Mouse (Mus musculus): ENCODE measurements at regions not wholly inside any gene's neighbourhood (a gene's known extent, or its start where the extent isn't known, plus 50 kb on each side); places are given as distances from the start of the nearest gene placed in this dataset.

DNA sequence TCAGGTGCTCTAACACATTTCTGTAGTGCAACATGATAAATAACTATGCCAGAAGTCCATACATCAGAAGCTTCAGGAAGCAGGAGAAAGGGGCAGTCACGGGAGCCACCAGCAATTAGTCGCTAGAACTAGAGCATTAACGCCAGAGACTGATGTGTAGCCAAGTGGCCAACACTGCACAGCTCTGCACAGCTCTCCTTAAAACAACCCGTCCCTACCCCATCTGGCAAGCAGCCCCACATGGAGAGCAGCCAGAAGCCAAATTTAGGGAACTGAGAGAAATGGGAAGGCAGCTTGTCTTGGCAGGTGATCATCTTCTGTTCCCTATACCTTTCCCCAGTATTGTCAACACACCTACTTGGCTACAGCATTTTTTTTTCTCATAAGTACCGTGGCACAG lies 172.3 kb upstream of the Bdnf start:
- no peak overlapping the region for H3K4me3 ChIP-seq (replicated peaks; ENCODE audit: low read length)
- DNase-seq (ENCODE audit: low spot score) = peak; percentile 31
- WGBS = 63% methylated on average over 5 of the region's 5 CpGs
- H3K9ac ChIP-seq = no peak overlapping the region
- no peaks in the 10 kb centered on the region for H3K36me3 ChIP-seq (replicated peaks; ENCODE audit: control insufficient read depth, insufficient read depth)
- H3K9me3 ChIP-seq (ENCODE audit: control insufficient read depth, low read length) = no peaks in the 10 kb centered on the region
- no peaks in the 10 kb centered on the region for H3K27me3 ChIP-seq (ENCODE audit: control insufficient read depth, insufficient read depth, low read length)
- no peak overlapping the region for H3K4me2 ChIP-seq (replicated peaks)
- ATAC-seq (ENCODE audit: low FRiP score) = peak; percentile 38; the same call in 1 of the 2 replicates
- H3K4me1 ChIP-seq (replicated peaks; ENCODE audit: control insufficient read depth, insufficient read depth, low read length) = no peaks in the 10 kb centered on the region
- no peak overlapping the region for H3K27ac ChIP-seq

DNA sequence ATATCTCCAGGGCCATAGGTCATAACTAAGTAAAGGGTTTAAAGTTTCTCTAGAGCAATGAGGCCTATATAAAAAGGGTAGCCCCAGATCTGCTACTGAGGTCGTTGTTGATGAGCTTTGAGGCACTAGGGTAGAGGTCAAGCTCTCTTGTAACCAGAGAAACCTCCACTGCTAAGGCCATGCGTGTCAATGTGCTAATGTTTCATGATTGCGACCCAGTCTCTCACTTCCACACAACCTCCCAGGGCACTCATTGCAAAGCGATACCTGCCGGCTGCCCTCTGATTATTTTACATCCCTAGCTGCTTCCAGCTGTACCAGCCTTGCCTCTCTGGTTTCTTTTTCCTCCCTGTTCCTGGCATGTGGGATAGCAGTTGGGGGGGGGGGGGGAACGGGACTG lies 169.6 kb upstream of the Bdnf start:
- no peak overlapping the region for H3K4me2 ChIP-seq (replicated peaks)
- no peaks in the 10 kb centered on the region for H3K9me3 ChIP-seq (ENCODE audit: control insufficient read depth, low read length)
- no peak overlapping the region for H3K27ac ChIP-seq

DNA sequence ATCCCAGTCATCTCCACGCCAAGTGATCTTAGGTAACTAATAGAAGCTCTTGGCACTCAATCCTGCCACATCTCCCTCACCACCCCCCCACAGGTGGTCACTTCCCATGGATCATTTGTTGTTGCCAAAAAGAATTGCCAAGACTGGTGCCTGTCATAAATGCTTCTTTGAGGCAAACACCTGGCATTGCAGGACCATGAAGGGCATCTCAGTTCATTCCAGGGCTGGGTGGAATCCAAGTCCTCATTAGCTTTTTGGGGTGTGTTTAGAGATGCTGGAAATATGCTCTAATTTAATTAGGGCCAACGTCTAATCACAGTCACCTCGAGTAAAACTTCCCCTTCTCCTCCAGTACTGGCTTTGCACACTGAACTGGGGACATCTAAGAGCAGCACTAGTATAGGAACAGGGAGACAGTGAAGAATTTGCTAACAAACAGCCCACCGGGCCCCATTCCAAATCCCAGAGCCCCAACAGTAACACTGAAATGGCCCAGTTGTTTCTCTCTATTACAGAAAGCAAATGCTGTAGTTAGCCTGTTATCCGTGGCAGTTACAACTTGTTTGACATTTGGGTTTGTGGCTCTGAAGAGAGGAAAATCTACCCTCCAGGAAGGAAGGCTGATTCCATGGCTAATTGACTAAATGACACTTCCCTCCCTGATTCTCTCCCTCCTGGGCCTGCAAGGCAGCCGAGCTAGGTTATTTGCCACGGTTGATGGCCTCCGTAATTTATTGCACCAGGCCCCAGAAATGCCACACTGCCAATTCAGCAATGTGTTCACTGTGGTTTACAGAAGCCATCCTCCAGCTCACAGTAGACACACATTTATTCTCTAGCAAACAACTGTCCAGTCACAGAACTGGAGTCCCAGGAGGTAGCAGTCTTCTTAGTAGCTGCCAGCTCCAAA lies 164.2 kb upstream of the Bdnf start:
- peak; percentile 91 for ATAC-seq (ENCODE audit: low FRiP score)
- no peak overlapping the region for H3K4me3 ChIP-seq (replicated peaks; ENCODE audit: low read length)
- no peaks in the 10 kb centered on the region for H3K9me3 ChIP-seq (ENCODE audit: control insufficient read depth, low read length)
- 37% methylated on average over 8 of the region's 8 CpGs for WGBS
- H3K4me2 ChIP-seq (replicated peaks) = no peak overlapping the region
- no peaks in the 10 kb centered on the region for H3K27me3 ChIP-seq (ENCODE audit: control insufficient read depth, insufficient read depth, low read length)
- H3K27ac ChIP-seq = no peak overlapping the region
- no peaks in the 10 kb centered on the region for H3K36me3 ChIP-seq (replicated peaks; ENCODE audit: control insufficient read depth, insufficient read depth)
- H3K4me1 ChIP-seq (replicated peaks; ENCODE audit: control insufficient read depth, insufficient read depth, low read length) = peaks cover 4% of the 10 kb centered on the region
- DNase-seq (ENCODE audit: low spot score) = peak; percentile 64
- no peak overlapping the region for H3K9ac ChIP-seq

More for the DNA sequence above, 169.6 kb upstream of the Bdnf start:
- ATAC-seq (ENCODE audit: low FRiP score) = no peak
- DNase-seq (ENCODE audit: low spot score) = no peak
- WGBS = 74% methylated on average over 6 of the region's 6 CpGs
- Histone ChIP-seq H3K27me3 (ENCODE audit: control insufficient read depth, insufficient read depth, low read length) (no peaks in the 10 kb centered on the region), H3K9ac (no peak overlapping the region), H3K36me3 (replicated peaks; ENCODE audit: control insufficient read depth, insufficient read depth) (no peaks in the 10 kb centered on the region), H3K4me1 (replicated peaks; ENCODE audit: control insufficient read depth, insufficient read depth, low read length) (peaks cover 1% of the 10 kb centered on the region), H3K4me3 (replicated peaks; ENCODE audit: low read length) (no peak overlapping the region)

DNA sequence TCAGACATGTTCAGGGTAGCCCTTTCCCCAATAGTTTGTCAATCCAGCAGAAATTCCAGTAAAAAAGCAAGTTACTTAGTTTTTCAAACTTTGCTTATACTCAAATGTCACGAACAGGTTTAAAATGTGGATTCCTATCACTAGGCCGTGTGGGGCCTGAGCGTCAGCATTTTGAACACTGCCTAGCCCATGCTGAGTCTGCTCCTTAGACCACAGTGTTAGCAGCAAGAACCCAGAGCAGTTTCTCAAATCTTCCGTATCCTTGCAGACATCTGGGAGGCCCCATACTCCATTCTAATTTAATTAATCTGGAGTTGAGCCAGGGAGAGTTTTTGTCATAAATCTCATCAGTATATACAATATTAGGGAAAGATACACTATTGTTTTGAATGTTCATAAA lies 163.4 kb upstream of the Bdnf start:
- H3K27ac ChIP-seq = no peak overlapping the region
- ATAC-seq (ENCODE audit: low FRiP score) (no peak), DNase-seq (ENCODE audit: low spot score) (no peak)
- H3K27me3 ChIP-seq (ENCODE audit: control insufficient read depth, insufficient read depth, low read length) = no peaks in the 10 kb centered on the region
- no peak overlapping the region for H3K9ac ChIP-seq
- H3K9me3 ChIP-seq (ENCODE audit: control insufficient read depth, low read length) = no peaks in the 10 kb centered on the region
- peaks cover 4% of the 10 kb centered on the region for H3K4me1 ChIP-seq (replicated peaks; ENCODE audit: control insufficient read depth, insufficient read depth, low read length)
- no peaks in the 10 kb centered on the region for H3K36me3 ChIP-seq (replicated peaks; ENCODE audit: control insufficient read depth, insufficient read depth)
- no peak overlapping the region for H3K4me2 ChIP-seq (replicated peaks)
- H3K4me3 ChIP-seq (replicated peaks; ENCODE audit: low read length) = no peak overlapping the region
- 68% methylated on average over 4 of the region's 4 CpGs for WGBS

DNA sequence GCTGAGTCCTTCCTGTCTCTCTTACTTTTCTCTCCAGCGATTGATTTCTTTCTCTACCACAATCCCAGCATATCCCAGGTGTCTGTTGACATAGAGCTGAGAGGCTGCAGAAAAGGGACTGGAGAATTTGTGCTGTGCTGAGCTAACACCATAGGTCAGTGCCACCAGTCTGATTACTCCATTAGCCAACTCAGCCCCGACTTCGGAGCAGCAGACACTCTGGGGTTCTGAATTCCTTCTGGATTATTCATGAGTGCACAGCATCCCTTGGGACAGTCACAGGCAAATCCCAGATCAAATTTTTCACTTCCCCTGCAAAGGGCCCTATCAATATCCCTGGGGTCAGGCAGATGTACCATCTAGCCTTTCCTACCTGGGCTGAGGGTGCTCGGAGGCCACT lies 155.2 kb upstream of the Bdnf start:
- no peak overlapping the region for H3K27ac ChIP-seq
- H3K4me3 ChIP-seq (replicated peaks; ENCODE audit: low read length) = no peak overlapping the region
- H3K36me3 ChIP-seq (replicated peaks; ENCODE audit: control insufficient read depth, insufficient read depth) = no peaks in the 10 kb centered on the region
- no peaks in the 10 kb centered on the region for H3K9me3 ChIP-seq (ENCODE audit: control insufficient read depth, low read length)
- DNase-seq (ENCODE audit: low spot score) (no peak), ATAC-seq (ENCODE audit: low FRiP score) (no peak)
- no peak overlapping the region for H3K9ac ChIP-seq
- H3K4me2 ChIP-seq (replicated peaks) = no peak overlapping the region
- H3K4me1 ChIP-seq (replicated peaks; ENCODE audit: control insufficient read depth, insufficient read depth, low read length) = no peaks in the 10 kb centered on the region
- WGBS = 82% methylated on average over 4 of the region's 4 CpGs
- H3K27me3 ChIP-seq (ENCODE audit: control insufficient read depth, insufficient read depth, low read length) = no peaks in the 10 kb centered on the region

DNA sequence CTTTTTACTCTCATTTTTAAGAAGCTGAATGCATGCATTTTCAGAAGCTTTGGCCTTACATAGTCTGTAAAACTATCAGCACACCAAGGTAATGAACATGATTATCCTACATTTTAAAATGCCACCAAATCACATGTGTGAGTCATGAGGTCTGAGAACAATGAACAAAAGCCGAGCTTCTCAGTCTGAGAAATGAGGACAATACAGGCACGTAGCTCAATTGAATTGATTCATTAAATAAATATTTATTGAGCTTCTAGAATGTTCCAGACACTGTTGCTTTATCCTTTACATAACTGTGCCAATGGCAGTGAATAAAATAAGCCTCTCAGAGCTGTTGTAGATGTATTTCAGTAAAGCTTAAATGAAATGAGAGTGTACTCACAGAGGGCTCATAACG lies 154.0 kb upstream of the Bdnf start:
- no peak overlapping the region for H3K4me3 ChIP-seq (replicated peaks; ENCODE audit: low read length)
- DNase-seq (ENCODE audit: low spot score) = no peak
- H3K36me3 ChIP-seq (replicated peaks; ENCODE audit: control insufficient read depth, insufficient read depth) = no peaks in the 10 kb centered on the region
- no peak overlapping the region for H3K27ac ChIP-seq
- 60% methylated on average over 3 of the region's 3 CpGs for WGBS
- H3K9ac ChIP-seq = no peak overlapping the region
- no peaks in the 10 kb centered on the region for H3K4me1 ChIP-seq (replicated peaks; ENCODE audit: control insufficient read depth, insufficient read depth, low read length)
- no peak for ATAC-seq (ENCODE audit: low FRiP score)
- no peaks in the 10 kb centered on the region for H3K9me3 ChIP-seq (ENCODE audit: control insufficient read depth, low read length)
- H3K27me3 ChIP-seq (ENCODE audit: control insufficient read depth, insufficient read depth, low read length) = no peaks in the 10 kb centered on the region
- no peak overlapping the region for H3K4me2 ChIP-seq (replicated peaks)

DNA sequence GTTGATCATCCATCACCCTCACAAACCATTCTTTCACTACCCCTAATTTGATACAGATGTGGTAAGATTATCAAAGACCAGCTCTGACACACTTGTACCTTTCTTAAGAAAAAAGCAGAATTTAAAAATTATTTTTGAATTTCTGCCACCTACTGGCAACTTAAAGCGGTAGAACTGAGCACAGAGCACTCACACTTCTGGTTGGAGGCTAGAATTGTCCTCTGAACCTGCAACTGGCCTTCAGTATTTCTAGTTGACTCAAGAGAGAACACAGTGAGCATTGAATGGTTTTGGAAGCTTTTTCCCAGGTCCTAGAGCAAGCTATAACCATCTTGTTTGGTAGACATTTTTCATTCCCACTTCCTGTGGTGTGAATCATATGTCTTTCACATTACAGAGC lies 135.0 kb upstream of the Bdnf start:
- H3K9me3 ChIP-seq (ENCODE audit: control insufficient read depth, low read length) = no peaks in the 10 kb centered on the region
- no peaks in the 10 kb centered on the region for H3K27me3 ChIP-seq (ENCODE audit: control insufficient read depth, insufficient read depth, low read length)
- H3K4me2 ChIP-seq (replicated peaks) = no peak overlapping the region
- no peak overlapping the region for H3K9ac ChIP-seq
- no peak overlapping the region for H3K4me3 ChIP-seq (replicated peaks; ENCODE audit: low read length)
- DNase-seq (ENCODE audit: low spot score) = no peak
- WGBS = 70% methylated on average over 1 of the region's 1 CpGs
- H3K4me1 ChIP-seq (replicated peaks; ENCODE audit: control insufficient read depth, insufficient read depth, low read length) = no peaks in the 10 kb centered on the region
- H3K27ac ChIP-seq = no peak overlapping the region
- no peak for ATAC-seq (ENCODE audit: low FRiP score)
- H3K36me3 ChIP-seq (replicated peaks; ENCODE audit: control insufficient read depth, insufficient read depth) = no peaks in the 10 kb centered on the region

DNA sequence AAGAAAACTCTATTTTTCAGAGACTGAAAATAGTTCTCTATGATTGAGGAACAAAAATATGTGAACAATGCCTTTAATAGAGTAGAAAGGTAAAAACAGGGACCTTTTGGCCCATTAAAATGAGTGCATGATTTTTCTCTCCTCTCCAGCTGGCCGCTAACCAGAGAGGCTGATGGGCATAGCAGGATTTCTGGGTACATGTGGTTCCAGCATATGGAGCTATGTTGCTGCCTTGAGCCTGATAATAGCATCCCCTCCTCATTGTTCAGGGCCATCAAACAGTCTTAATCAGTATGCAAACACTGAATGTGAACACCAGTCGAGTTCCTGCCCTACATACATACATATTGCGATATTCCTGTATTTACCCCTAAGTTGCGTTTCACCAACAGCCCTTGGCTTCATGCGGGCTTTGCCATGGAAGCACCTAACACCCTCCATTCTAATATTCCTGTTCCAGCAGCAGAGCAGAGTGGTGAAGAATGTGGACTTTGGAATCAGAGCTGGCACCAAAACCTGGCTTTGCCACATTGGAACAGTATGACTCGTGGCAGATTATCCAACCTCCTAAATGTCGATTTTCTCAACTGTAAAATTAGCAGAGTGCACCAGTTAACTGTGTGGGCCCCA lies 127.9 kb upstream of the Bdnf start:
- DNase-seq (ENCODE audit: low spot score) (no peak), ATAC-seq (ENCODE audit: low FRiP score) (no peak)
- WGBS = 85% methylated on average over 7 of the region's 7 CpGs
- no peaks in the 10 kb centered on the region for H3K9me3 ChIP-seq (ENCODE audit: control insufficient read depth, low read length)
- H3K4me2 ChIP-seq (replicated peaks) = no peak overlapping the region
- no peak overlapping the region for H3K9ac ChIP-seq
- no peak overlapping the region for H3K4me3 ChIP-seq (replicated peaks; ENCODE audit: low read length)
- H3K36me3 ChIP-seq (replicated peaks; ENCODE audit: control insufficient read depth, insufficient read depth) = no peaks in the 10 kb centered on the region
- no peak overlapping the region for H3K27ac ChIP-seq
- no peaks in the 10 kb centered on the region for H3K27me3 ChIP-seq (ENCODE audit: control insufficient read depth, insufficient read depth, low read length)
- H3K4me1 ChIP-seq (replicated peaks; ENCODE audit: control insufficient read depth, insufficient read depth, low read length) = no peaks in the 10 kb centered on the region

DNA sequence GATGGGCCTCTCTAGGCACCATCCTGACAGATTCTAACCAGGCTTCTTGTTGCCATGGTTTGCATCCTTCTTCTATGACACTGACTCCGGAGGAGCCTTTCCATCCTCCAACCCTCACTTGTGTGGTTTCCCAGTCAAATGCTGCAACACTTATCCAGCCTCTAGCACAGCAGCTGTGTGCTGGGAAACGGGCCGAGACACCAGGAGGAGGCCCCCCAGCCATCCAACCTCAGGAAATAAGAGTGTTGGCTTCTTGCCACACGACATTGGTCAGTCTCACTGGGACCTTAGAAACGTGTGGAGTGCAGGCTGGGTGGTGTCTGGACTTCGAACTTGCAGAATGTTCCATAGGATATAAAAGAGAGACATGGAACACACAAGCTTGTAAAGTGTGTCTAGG lies 119.9 kb upstream of the Bdnf start:
- Histone ChIP-seq H3K36me3 (replicated peaks; ENCODE audit: control insufficient read depth, insufficient read depth) (no peaks in the 10 kb centered on the region), H3K4me2 (replicated peaks) (no peak overlapping the region), H3K4me1 (replicated peaks; ENCODE audit: control insufficient read depth, insufficient read depth, low read length) (no peaks in the 10 kb centered on the region), H3K27ac (no peak overlapping the region), H3K9ac (no peak overlapping the region), H3K4me3 (replicated peaks; ENCODE audit: low read length) (no peak overlapping the region), H3K9me3 (ENCODE audit: control insufficient read depth, low read length) (peaks cover 4% of the 10 kb centered on the region; the same call in 1 of the 2 replicates), H3K27me3 (ENCODE audit: control insufficient read depth, insufficient read depth, low read length) (no peaks in the 10 kb centered on the region)
- 82% methylated on average over 6 of the region's 6 CpGs for WGBS
- DNase-seq (ENCODE audit: low spot score) (no peak), ATAC-seq (ENCODE audit: low FRiP score) (no peak)
